Mouse (Mus musculus): Measurements from ENCODE around the gene Col15a1.

- no peak for TF ChIP-seq CTCF (conservative IDR thresholded peaks at IDR 0.05; ENCODE audit: low read length)
- no peak for TF ChIP-seq NANOG (IDR thresholded peaks at IDR 0.05; ENCODE audit: borderline replicate concordance, low read length)
Measured at GRCm38 (mm10) chr4:47310812-47311211, 102.9 kb downstream of the Col15a1 start.

All from E14TG2a.4 (cell line).